Mouse (Mus musculus) CH12.LX (cell line): ENCODE measurements at regions not wholly inside any gene's neighbourhood (a gene's known extent, or its start where the extent isn't known, plus 50 kb on each side); places are given as distances from the start of the nearest gene placed in this dataset.

ENCODE experiments used
- DNase-seq: peaks from one replicate; pipeline ENCODE4 v3.0.0-alpha.2; 2013; ENCODE audit errors: extremely low read depth
- H3K27ac ChIP-seq: 2 replicates; pipeline ENCODE4 v1.5.1; 2012; ENCODE audit warnings: low read depth, mild to moderate bottlenecking, control low read depth, moderate library complexity; ENCODE audit not compliant: insufficient read depth
- H3K27me3 ChIP-seq: replicated peaks from 2 replicates; pipeline ENCODE3; 2012; ENCODE audit warnings: inconsistent platforms
- H3K36me3 ChIP-seq, 2 experiments: replicated peaks in 1 of 2; 2 replicates each; pipeline versions ENCODE3 to v1.6.1; 2012; ENCODE audit warnings: inconsistent platforms in 1 of 2, low read length in 1 of 2, mild to moderate bottlenecking in 1 of 2, mixed read lengths in 1 of 2, moderate library complexity in 1 of 2; ENCODE audit not compliant: control insufficient read depth in 1 of 2, insufficient read depth in 1 of 2
- H3K4me1 ChIP-seq, 2 experiments: 2 replicates each; pipeline ENCODE4 v1.6.1; 2012; ENCODE audit warnings: inconsistent platforms in 1 of 2, moderate library complexity in 1 of 2; ENCODE audit not compliant: insufficient read depth in 2 of 2, control insufficient read depth in 1 of 2
- H3K4me2 ChIP-seq: 2 replicates; pipeline ENCODE4 v1.6.1; 2012; ENCODE audit warnings: low read depth, mild to moderate bottlenecking, control low read depth; ENCODE audit not compliant: poor library complexity, insufficient read depth, severe bottlenecking
- H3K4me3 ChIP-seq, 3 experiments: fragments of 150-350 bp in 1 of 3; sonication (generic) in 1 of 3; replicated peaks in 1 of 3; 2 replicates each; pipeline versions ENCODE3 to v1.5.1; 2011 to 2012; ENCODE audit warnings: low read depth in 2 of 3, low read length in 2 of 3, mild to moderate bottlenecking in 2 of 3, moderate library complexity in 2 of 3, control low read depth in 1 of 3, improper control_type of control experiment in 1 of 3, inconsistent platforms in 1 of 3, mixed read lengths in 1 of 3; ENCODE audit not compliant: poor library complexity in 1 of 3
- H3K79me2 ChIP-seq: replicated peaks from 2 replicates; pipeline ENCODE4 v1.6.1; 2012; ENCODE audit warnings: mild to moderate bottlenecking, moderate library complexity; ENCODE audit not compliant: control insufficient read depth, poor library complexity, insufficient read depth, severe bottlenecking; ENCODE audit errors: extremely low read depth
- H3K9ac ChIP-seq: 2 replicates; pipeline ENCODE4 v1.6.1; 2012; ENCODE audit warnings: low read depth, mild to moderate bottlenecking, control low read depth, moderate library complexity; ENCODE audit not compliant: insufficient read depth
- H3K9me3 ChIP-seq: replicated peaks from 2 replicates; pipeline ENCODE3; 2012; ENCODE audit warnings: low read length, inconsistent platforms, mixed read lengths
- CHD2 ChIP-seq: IDR thresholded peaks from 2 replicates; pipeline ENCODE4 v1.6.1; 2011; ENCODE audit warnings: low read length, improper control_type of control experiment
- CTCF ChIP-seq, 2 experiments: IDR thresholded peaks in 1 of 2; conservative IDR thresholded peaks in 1 of 2; 2 replicates each; pipeline ENCODE4 v1.5.1; 2011 to 2012; ENCODE audit warnings: low read depth in 2 of 2, low read length in 2 of 2, improper control_type of control experiment in 1 of 2, inconsistent platforms in 1 of 2, mild to moderate bottlenecking in 1 of 2, moderate library complexity in 1 of 2
- E2F4 ChIP-seq: IDR thresholded peaks from 2 replicates; pipeline ENCODE4 v1.6.1; 2011; ENCODE audit warnings: low read depth, low read length, improper control_type of control experiment; ENCODE audit not compliant: insufficient replicate concordance
- ELF1 ChIP-seq: IDR thresholded peaks from 2 replicates; pipeline ENCODE4 v1.6.1; 2014; ENCODE audit warnings: low read depth, mild to moderate bottlenecking, inconsistent platforms, low read length, improper control_type of control experiment
- EP300 ChIP-seq: IDR thresholded peaks from 2 replicates; pipeline ENCODE4 v1.6.1; 2011; ENCODE audit warnings: low read length, improper control_type of control experiment
- IRF4 ChIP-seq: IDR thresholded peaks from 2 replicates; pipeline ENCODE4 v1.6.1; 2014; ENCODE audit warnings: low read depth, mild to moderate bottlenecking, inconsistent platforms, low read length, improper control_type of control experiment
- JUND ChIP-seq: conservative IDR thresholded peaks from 2 replicates; pipeline ENCODE4 v1.6.1; 2011; ENCODE audit warnings: low read depth, low read length, improper control_type of control experiment
- MAX ChIP-seq: IDR thresholded peaks from 2 replicates; pipeline ENCODE4 v1.6.1; 2011; ENCODE audit warnings: low read length, improper control_type of control experiment
- MEF2A ChIP-seq: IDR thresholded peaks from 2 replicates; pipeline ENCODE4 v1.6.1; 2014; ENCODE audit warnings: low read depth, mild to moderate bottlenecking, inconsistent platforms, low read length, improper control_type of control experiment, borderline replicate concordance
- MYC ChIP-seq: IDR thresholded peaks from 2 replicates; pipeline ENCODE4 v1.6.1; 2011; ENCODE audit warnings: low read depth, mild to moderate bottlenecking, improper control_type of control experiment, low read length
- NELFE ChIP-seq: IDR thresholded peaks from 2 replicates; pipeline ENCODE4 v1.6.1; 2011; ENCODE audit warnings: low read depth, low read length, improper control_type of control experiment
- PAX5 ChIP-seq: IDR thresholded peaks from 2 replicates; pipeline ENCODE4 v1.6.1; 2012; ENCODE audit warnings: low read length, inconsistent platforms, mixed read lengths
- POLR2A ChIP-seq: IDR thresholded peaks from 2 replicates; pipeline ENCODE4 v1.6.1; 2011; ENCODE audit warnings: low read depth, mild to moderate bottlenecking, improper control_type of control experiment, low read length
- RAD21 ChIP-seq: IDR thresholded peaks from 2 replicates; pipeline ENCODE4 v1.6.1; 2011; ENCODE audit warnings: low read depth, mild to moderate bottlenecking, low read length, improper control_type of control experiment, moderate library complexity
- TBP ChIP-seq: conservative IDR thresholded peaks from 2 replicates; pipeline ENCODE4 v1.6.1; 2011; ENCODE audit warnings: low read depth, low read length, improper control_type of control experiment
- UBTF ChIP-seq: IDR thresholded peaks from 2 replicates; pipeline ENCODE4 v1.6.1; 2012; ENCODE audit warnings: low read depth, mild to moderate bottlenecking, inconsistent platforms, low read length, improper control_type of control experiment, moderate library complexity
- USF2 ChIP-seq: conservative IDR thresholded peaks from 2 replicates; pipeline ENCODE4 v1.6.1; 2011; ENCODE audit warnings: low read depth, low read length, improper control_type of control experiment
- ZNF384 ChIP-seq: IDR thresholded peaks from 2 replicates; pipeline ENCODE4 v1.6.1; 2012; ENCODE audit warnings: low read depth, low read length, improper control_type of control experiment, inconsistent platforms
- dilution Hi-C: fragments of 300-500 bp; cut with MboI; formaldehyde crosslinking; loops from 2 replicates; pipeline ENCODE4 v1.14.3; 2020; ENCODE audit warnings: low sequenced_read_pairs; ENCODE audit not compliant: extremely low pct_unique_long_range_greater_than_20kb, extremely low pct_ligation_motif_present
- in situ Hi-C: fragments of 300-500 bp; cut with MboI; formaldehyde crosslinking; loops from 3 replicates; pipeline ENCODE4 v1.14.3; 2019; ENCODE audit warnings: low sequenced_read_pairs, low pct_ligation_motif_present, low pct_unique_long_range_greater_than_20kb, mixed read lengths

DNA sequence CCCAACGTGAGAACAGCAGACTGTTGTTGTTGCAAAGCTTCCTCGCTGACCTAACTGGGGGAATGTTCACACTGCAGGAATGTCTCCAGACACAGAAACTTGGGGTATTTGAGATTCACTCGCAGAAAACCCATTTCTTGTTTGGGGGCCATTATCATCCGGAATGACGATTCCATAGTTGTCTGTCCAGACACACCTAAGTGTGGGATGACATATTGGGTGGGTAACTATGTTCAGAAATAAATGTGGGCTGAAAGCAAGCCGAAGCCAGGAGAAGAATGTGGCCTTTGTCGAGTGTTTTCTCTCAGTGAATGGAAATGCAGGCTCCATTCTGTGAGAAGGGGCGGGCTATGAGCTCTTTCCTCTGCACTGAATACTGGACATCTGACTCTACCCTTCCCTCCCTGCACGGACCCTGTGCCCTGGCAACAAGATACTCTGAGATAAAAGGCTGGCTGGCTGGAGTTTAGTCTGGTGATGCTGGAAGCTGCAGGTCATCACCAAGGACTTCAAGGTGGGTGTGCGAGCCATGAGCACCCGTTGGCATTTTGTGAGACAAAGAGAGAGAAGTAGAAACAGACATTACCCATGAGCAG lies 269.7 kb downstream of the Irs2 start:
- no peaks in the 10 kb centered on the region for H3K9me3 ChIP-seq
- no peak overlapping the region for H3K4me2 ChIP-seq
- in situ Hi-C loops = no loop called here
- H3K27ac ChIP-seq = no peak overlapping the region
- H3K9ac ChIP-seq = no peak overlapping the region
- H3K36me3 ChIP-seq = peaks cover 0 to 25% of the 10 kb centered on the region in 2 experiments
- TF ChIP-seq JUND (no peak), EP300 (no peak), ZNF384 (no peak), USF2 (no peak), ELF1 (no peak), MAX (no peak), RAD21 (no peak), CHD2 (no peak), MEF2A (no peak), TBP (no peak), POLR2A (no peak), PAX5 (no peak), IRF4 (no peak), NELFE (no peak)
- H3K79me2 ChIP-seq = no peaks in the 10 kb centered on the region
- DNase-seq = no peak
- H3K4me3 ChIP-seq = no peak overlapping the region
- H3K4me1 ChIP-seq = peaks cover 0 to 22% of the 10 kb centered on the region in 2 experiments; a peak in 2 of 4 replicates
- H3K27me3 ChIP-seq = no peaks in the 10 kb centered on the region
- dilution Hi-C loops = no loop called here

DNA sequence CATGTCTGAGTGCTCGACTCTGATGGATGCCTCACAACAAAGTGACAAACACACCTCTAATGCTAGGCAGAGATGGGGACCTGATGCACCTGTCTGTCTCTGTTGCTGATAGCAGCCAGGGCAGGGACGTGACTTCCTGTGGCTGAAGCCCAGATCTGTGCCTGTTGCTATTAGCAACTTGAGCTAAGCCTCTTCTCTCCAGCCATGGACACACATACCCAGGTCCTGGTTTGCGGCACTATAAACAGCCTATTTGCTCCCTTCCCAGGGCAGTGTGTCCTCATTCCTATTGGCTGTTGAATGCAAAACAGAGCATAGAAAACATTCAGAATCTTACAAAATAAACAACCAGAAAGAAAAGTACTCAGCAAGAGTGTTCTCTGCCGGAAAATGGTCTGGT lies 273.5 kb downstream of the Irs2 start:
- TF ChIP-seq MEF2A = no peak
- TF ChIP-seq E2F4 = no peak
- no peak for TF ChIP-seq MAX
- no peak for TF ChIP-seq UBTF
- no peak for TF ChIP-seq CTCF (conservative IDR thresholded peaks at IDR 0.05 in 1 of 2, IDR thresholded peaks at IDR 0.05 in 1 of 2; ENCODE audit: low read depth in 2 of 2, low read length in 2 of 2)
- no peak for TF ChIP-seq MYC
- Histone ChIP-seq H3K4me2 (no peak overlapping the region), H3K4me1 (peaks cover 0 to 12% of the 10 kb centered on the region in 2 experiments; a peak in 2 of 4 replicates), H3K4me3 (no peak overlapping the region), H3K27me3 (no peaks in the 10 kb centered on the region), H3K36me3 (peaks cover 0 to 22% of the 10 kb centered on the region in 2 experiments), H3K9ac (no peak overlapping the region), H3K79me2 (no peaks in the 10 kb centered on the region), H3K27ac (no peak overlapping the region), H3K9me3 (no peaks in the 10 kb centered on the region)
- in situ Hi-C loops = no loop called here
- no peak for DNase-seq
- dilution Hi-C loops = no loop called here
